Mouse (Mus musculus): ENCODE results near the gene Mpzl3. TPM values are rescaled to one million over a fixed set of nuclear protein-coding genes. Genes with fewer than 3 reads are reported as not detected.

Gene Mpzl3
- polyA plus RNA-seq, 1 experiment from 2014 or later, result 0.75 TPM

DNA sequence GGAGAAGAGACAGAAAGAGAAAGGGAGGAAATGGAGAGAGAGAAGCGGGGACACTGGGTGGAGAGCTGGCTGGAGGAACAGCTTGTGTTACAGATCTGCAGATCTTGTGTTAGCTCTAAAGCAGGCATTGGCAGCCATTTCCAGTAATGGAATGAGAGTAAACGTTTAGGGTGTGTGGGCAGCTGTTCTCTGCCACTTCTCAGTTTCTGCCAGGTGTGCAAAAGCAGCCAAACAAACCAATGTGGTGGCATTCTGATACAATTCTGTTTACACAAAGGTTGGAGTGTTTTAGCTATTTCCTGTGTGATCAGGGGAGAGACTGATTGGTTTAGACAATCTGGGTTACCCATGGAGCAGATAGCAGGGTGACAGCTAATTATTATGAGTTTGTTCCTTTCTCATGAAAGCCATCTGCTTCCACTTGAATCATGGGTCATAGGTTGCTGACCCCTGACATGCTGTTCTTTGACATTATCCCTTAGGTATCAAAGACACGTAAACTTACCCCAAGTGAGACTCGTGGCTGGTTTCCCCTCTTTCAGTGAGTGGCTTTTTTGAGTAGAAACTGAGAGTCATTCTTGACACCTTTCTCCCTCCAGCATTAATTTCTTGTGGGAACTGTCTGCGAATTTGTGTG lies 3.4 kb downstream of the Mpzl3 start:
- H3K4me3 ChIP-seq (ENCODE audit: low read depth, low read length), result no peak overlapping the region
- ATAC-seq, result no peak
- 55% methylated on average over 5 of the region's 5 CpGs for WGBS
- no peak overlapping the region for H3K9ac ChIP-seq (ENCODE audit: low read depth, low read length)
- H3K9me3 ChIP-seq (replicated peaks; ENCODE audit: control insufficient read depth, low read length, poor library complexity, severe bottlenecking), result no peaks in the 10 kb centered on the region
- H3K36me3 ChIP-seq (ENCODE audit: control insufficient read depth, insufficient read depth, low read length), result no peaks in the 10 kb centered on the region
- no peak overlapping the region for H3K27ac ChIP-seq (ENCODE audit: low read length)
- peaks cover 6% of the 10 kb centered on the region; the same call in 1 of the 2 replicates for H3K4me1 ChIP-seq (ENCODE audit: control insufficient read depth, insufficient read depth, low read length)
- peaks cover 13% of the 10 kb centered on the region for H3K27me3 ChIP-seq (ENCODE audit: control insufficient read depth, insufficient read depth, low read depth, low read length)
- H3K4me2 ChIP-seq (ENCODE audit: low read length), result no peak overlapping the region

- Histone ChIP-seq H3K9ac (ENCODE audit: low read depth, low read length) (no peak overlapping the region), H3K4me2 (ENCODE audit: low read length) (no peak overlapping the region), H3K27me3 (ENCODE audit: control insufficient read depth, insufficient read depth, low read depth, low read length) (peaks cover 11% of the 10 kb centered on the region), H3K36me3 (ENCODE audit: control insufficient read depth, insufficient read depth, low read length) (no peaks in the 10 kb centered on the region), H3K4me3 (ENCODE audit: low read depth, low read length) (no peak overlapping the region), H3K4me1 (ENCODE audit: control insufficient read depth, insufficient read depth, low read length) (0 out of 2 replicates have a peak, but pooled peaks cover 2% of the 10 kb centered on the region), H3K27ac (ENCODE audit: low read length) (no peak overlapping the region), H3K9me3 (replicated peaks; ENCODE audit: control insufficient read depth, low read length, poor library complexity, severe bottlenecking) (no peaks in the 10 kb centered on the region)
- ATAC-seq, result no peak
- WGBS, result 38% methylated on average over 7 of the region's 7 CpGs
Measured at GRCm38 (mm10) chr9:45060151-45060550, 5.2 kb downstream of the Mpzl3 start.

DNA sequence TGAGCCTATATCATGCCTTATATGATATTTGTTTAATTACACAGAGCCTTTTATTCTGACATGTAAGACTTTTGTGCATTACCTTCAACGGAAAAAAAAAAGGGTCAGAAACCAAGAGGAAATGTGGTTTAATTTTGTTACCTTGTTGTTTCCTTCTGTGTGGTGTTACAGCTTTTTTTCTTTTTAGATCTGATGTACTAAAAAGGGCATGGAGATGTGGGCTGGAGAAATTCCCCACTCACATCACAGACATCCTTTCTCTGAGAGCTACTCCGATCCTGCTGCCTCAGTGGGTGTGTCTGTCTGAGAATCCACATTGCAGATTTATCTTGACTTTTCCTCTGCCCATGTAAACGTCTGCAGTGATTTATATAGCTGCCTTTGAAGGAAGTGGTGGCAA lies 7.7 kb downstream of the Mpzl3 start:
- Histone ChIP-seq H3K4me2 (ENCODE audit: low read length) (no peak overlapping the region), H3K4me3 (ENCODE audit: low read depth, low read length) (no peak overlapping the region), H3K27ac (ENCODE audit: low read length) (no peak overlapping the region), H3K36me3 (ENCODE audit: control insufficient read depth, insufficient read depth, low read length) (no peaks in the 10 kb centered on the region), H3K4me1 (ENCODE audit: control insufficient read depth, insufficient read depth, low read length) (no peaks in the 10 kb centered on the region), H3K27me3 (ENCODE audit: control insufficient read depth, insufficient read depth, low read depth, low read length) (peaks cover 9% of the 10 kb centered on the region), H3K9ac (ENCODE audit: low read depth, low read length) (no peak overlapping the region), H3K9me3 (replicated peaks; ENCODE audit: control insufficient read depth, low read length, poor library complexity, severe bottlenecking) (no peaks in the 10 kb centered on the region)
- ATAC-seq, result no peak
- WGBS, result 73% methylated on average over 3 of the region's 3 CpGs

DNA sequence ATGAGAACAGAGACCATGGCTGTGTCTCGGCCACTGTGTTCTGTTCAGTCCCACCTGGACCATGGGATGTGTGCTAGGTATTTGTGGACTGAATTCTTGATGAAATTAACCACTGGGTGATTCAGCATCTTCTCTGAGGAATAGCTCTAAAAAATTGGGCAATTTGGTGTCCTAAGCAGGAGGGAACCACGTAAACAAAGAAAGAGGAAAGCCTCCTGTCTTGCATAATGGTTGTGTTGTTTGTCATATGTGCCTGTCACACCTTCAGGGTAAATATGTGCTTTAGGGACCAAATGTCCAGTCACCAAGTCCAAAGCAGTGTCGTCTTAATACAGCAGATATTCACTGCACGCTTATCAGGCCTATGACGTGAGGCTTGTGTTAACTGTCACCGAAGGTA lies 9.4 kb downstream of the Mpzl3 start:
- Histone ChIP-seq H3K9ac (ENCODE audit: low read depth, low read length) (no peak overlapping the region), H3K27me3 (ENCODE audit: control insufficient read depth, insufficient read depth, low read depth, low read length) (peaks cover 2% of the 10 kb centered on the region; the same call in 1 of the 2 replicates), H3K36me3 (ENCODE audit: control insufficient read depth, insufficient read depth, low read length) (no peaks in the 10 kb centered on the region), H3K9me3 (replicated peaks; ENCODE audit: control insufficient read depth, low read length, poor library complexity, severe bottlenecking) (no peaks in the 10 kb centered on the region), H3K4me2 (ENCODE audit: low read length) (no peak overlapping the region), H3K27ac (ENCODE audit: low read length) (no peak overlapping the region), H3K4me3 (ENCODE audit: low read depth, low read length) (no peak overlapping the region), H3K4me1 (ENCODE audit: control insufficient read depth, insufficient read depth, low read length) (no peaks in the 10 kb centered on the region)
- no peak for ATAC-seq
- WGBS, result 84% methylated on average over 6 of the region's 6 CpGs

DNA sequence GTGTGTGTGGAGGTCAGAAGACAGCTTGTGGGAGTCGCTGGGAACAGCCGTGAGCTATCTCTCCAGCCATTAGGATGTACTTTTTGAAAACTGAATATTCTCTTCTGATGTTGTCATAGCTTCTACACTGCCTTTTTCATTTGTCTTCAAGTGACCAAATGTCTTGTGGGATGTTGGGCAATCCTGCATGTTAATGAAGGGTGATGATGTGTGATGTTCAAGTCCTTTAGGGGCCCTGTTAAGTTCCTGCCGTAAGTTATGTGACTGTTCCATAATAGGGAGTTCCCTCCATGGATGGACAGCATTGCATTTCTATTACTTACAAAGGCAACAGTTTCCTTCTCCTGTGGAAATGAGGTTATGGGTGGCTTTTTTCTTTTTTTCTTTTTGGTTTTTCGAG lies 11.7 kb downstream of the Mpzl3 start:
- no peaks in the 10 kb centered on the region for H3K4me1 ChIP-seq (ENCODE audit: control insufficient read depth, insufficient read depth, low read length)
- H3K9ac ChIP-seq (ENCODE audit: low read depth, low read length), result no peak overlapping the region
- no peak overlapping the region for H3K27ac ChIP-seq (ENCODE audit: low read length)
- no peaks in the 10 kb centered on the region for H3K9me3 ChIP-seq (replicated peaks; ENCODE audit: control insufficient read depth, low read length, poor library complexity, severe bottlenecking)
- no peaks in the 10 kb centered on the region; the same call in 1 of the 2 replicates for H3K27me3 ChIP-seq (ENCODE audit: control insufficient read depth, insufficient read depth, low read depth, low read length)
- no peak for ATAC-seq
- H3K4me3 ChIP-seq (ENCODE audit: low read depth, low read length), result no peak overlapping the region
- WGBS, result 85% methylated on average over 4 of the region's 4 CpGs
- H3K4me2 ChIP-seq (ENCODE audit: low read length), result no peak overlapping the region
- H3K36me3 ChIP-seq (ENCODE audit: control insufficient read depth, insufficient read depth, low read length), result no peaks in the 10 kb centered on the region

DNA sequence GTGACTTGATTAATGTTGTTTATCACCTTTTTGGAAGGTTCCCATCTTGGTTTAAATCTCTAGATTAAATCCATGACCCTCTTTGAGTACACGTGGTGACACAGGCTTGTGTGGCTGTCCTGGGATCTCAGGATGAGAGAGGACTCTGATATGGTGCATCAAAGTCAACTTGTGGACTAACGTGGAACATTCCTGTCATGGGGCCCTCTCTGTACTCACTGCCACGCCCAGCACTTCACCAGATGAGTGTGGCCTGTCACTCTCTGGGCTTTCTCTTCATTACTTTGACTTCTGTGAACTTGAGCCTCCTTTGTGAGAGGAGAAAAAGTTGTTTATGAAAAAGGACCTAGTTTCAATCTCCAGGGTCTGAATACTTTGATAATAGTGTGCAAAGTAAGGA lies 16.8 kb downstream of the Mpzl3 start:
- H3K4me1 ChIP-seq (ENCODE audit: control insufficient read depth, insufficient read depth, low read length), result no peaks in the 10 kb centered on the region
- no peak overlapping the region for H3K9ac ChIP-seq (ENCODE audit: low read depth, low read length)
- WGBS, result 61% methylated on average over 3 of the region's 3 CpGs
- H3K36me3 ChIP-seq (ENCODE audit: control insufficient read depth, insufficient read depth, low read length), result no peaks in the 10 kb centered on the region
- H3K9me3 ChIP-seq (replicated peaks; ENCODE audit: control insufficient read depth, low read length, poor library complexity, severe bottlenecking), result no peaks in the 10 kb centered on the region
- H3K4me3 ChIP-seq (ENCODE audit: low read depth, low read length), result no peak overlapping the region
- H3K27me3 ChIP-seq (ENCODE audit: control insufficient read depth, insufficient read depth, low read depth, low read length), result no peaks in the 10 kb centered on the region
- H3K27ac ChIP-seq (ENCODE audit: low read length), result no peak overlapping the region
- H3K4me2 ChIP-seq (ENCODE audit: low read length), result no peak overlapping the region
- ATAC-seq, result no peak

- Histone ChIP-seq H3K27ac (ENCODE audit: low read length) (no peak overlapping the region), H3K4me1 (ENCODE audit: control insufficient read depth, insufficient read depth, low read length) (no peaks in the 10 kb centered on the region), H3K9me3 (replicated peaks; ENCODE audit: control insufficient read depth, low read length, poor library complexity, severe bottlenecking) (no peaks in the 10 kb centered on the region), H3K36me3 (ENCODE audit: control insufficient read depth, insufficient read depth, low read length) (no peaks in the 10 kb centered on the region), H3K4me2 (ENCODE audit: low read length) (no peak overlapping the region), H3K27me3 (ENCODE audit: control insufficient read depth, insufficient read depth, low read depth, low read length) (no peaks in the 10 kb centered on the region), H3K9ac (ENCODE audit: low read depth, low read length) (no peak overlapping the region), H3K4me3 (ENCODE audit: low read depth, low read length) (no peak overlapping the region)
- WGBS, result 83% methylated on average over 3 of the region's 3 CpGs
- ATAC-seq, result no peak
Measured at GRCm38 (mm10) chr9:45077859-45078258, 22.9 kb downstream of the Mpzl3 start.

DNA sequence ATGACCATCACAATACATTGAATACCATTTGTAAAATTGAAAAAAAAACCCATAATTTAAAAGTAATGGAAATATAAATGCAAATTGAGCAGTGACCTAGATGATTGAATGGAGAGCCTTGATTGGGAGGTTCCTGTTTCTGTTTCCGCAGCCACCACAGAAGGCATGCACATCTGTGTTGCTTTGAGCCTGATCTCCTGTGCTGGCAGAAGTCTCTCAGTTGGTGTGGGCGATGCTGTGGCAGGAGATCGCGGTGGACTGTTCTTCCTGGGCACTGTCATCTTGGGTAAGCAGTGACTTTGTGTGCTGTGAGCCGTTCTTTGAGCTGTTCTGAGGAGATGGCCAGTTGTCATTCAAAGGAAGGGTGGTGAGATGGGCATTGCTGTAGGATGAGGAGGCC lies 24.0 kb downstream of the Mpzl3 start, which contains the start of gene Jaml:
Gene Jaml (plus strand): TSS at position 173 of the 400 bp plus-strand sequence.
- Histone ChIP-seq H3K4me1 (ENCODE audit: control insufficient read depth, insufficient read depth, low read length) (no peaks in the 10 kb centered on the region), H3K4me2 (ENCODE audit: low read length) (no peak within 1 kb of the TSS), H3K9ac (ENCODE audit: low read depth, low read length) (no peak within 1 kb of the TSS), H3K4me3 (ENCODE audit: low read depth, low read length) (no peak within 1 kb of the TSS), H3K27me3 (ENCODE audit: control insufficient read depth, insufficient read depth, low read depth, low read length) (no peaks in the 10 kb centered on the region), H3K27ac (ENCODE audit: low read length) (no peak within 1 kb of the TSS), H3K9me3 (replicated peaks; ENCODE audit: control insufficient read depth, low read length, poor library complexity, severe bottlenecking) (no peaks in the 10 kb centered on the region), H3K36me3 (ENCODE audit: control insufficient read depth, insufficient read depth, low read length) (no peaks in the 10 kb centered on the region)
- WGBS, result 84% methylated on average over 5 of the region's 5 CpGs
- ATAC-seq, result no peak

DNA sequence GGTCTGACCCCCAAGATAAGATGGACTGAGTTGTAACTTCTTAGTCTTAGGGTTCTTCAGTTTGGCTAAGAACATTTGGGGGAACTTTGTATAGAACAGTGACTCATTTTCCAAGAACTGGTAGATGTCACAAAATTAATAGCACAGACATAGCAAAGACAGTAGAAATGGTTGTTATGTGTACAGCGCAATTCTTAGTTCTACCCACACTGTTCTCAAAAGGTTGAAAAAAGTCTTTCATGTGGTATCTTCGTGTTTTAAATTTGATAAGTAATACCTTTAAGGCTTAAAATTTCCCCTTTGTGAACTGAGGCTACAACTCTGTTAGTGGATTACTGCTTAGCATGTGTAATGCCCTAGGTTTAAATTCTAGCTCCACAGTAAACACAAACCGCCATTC lies 28.1 kb downstream of the Mpzl3 start:
- Histone ChIP-seq H3K36me3 (ENCODE audit: control insufficient read depth, insufficient read depth, low read length) (no peaks in the 10 kb centered on the region), H3K4me2 (ENCODE audit: low read length) (no peak overlapping the region), H3K9ac (ENCODE audit: low read depth, low read length) (no peak overlapping the region), H3K27ac (ENCODE audit: low read length) (no peak overlapping the region), H3K4me1 (ENCODE audit: control insufficient read depth, insufficient read depth, low read length) (no peaks in the 10 kb centered on the region), H3K27me3 (ENCODE audit: control insufficient read depth, insufficient read depth, low read depth, low read length) (no peaks in the 10 kb centered on the region), H3K4me3 (ENCODE audit: low read depth, low read length) (no peak overlapping the region), H3K9me3 (replicated peaks; ENCODE audit: control insufficient read depth, low read length, poor library complexity, severe bottlenecking) (no peaks in the 10 kb centered on the region)
- ATAC-seq, result no peak
- 91% methylated on average over 3 of the region's 3 CpGs for WGBS

Data from midbrain, embryonic 16.5 days (tissue).